Mouse (Mus musculus) left cerebral cortex, adult 2 months (tissue): Measurements from ENCODE around the gene Otor. TPM values are rescaled to one million over a fixed set of nuclear protein-coding genes. Genes with fewer than 3 reads are reported as not detected.

Source experiments
- DNase-seq, 2 experiments: peaks; one replicate each; pipeline ENCODE4 v3.0.0; 2021 to 2022; ENCODE audit warnings: low spot score in 2 of 2, mixed read lengths in 1 of 2; ENCODE audit errors: extremely low spot score in 1 of 2
- H3K27ac ChIP-seq: fragments of 200-600 bp; 2 replicates; pipeline ENCODE4 v1.8.1; 2022
- H3K4me3 ChIP-seq: fragments of 200-600 bp; 2 replicates; pipeline ENCODE4 v1.8.1; 2022
- CTCF ChIP-seq: fragments of 200-600 bp; IDR thresholded peaks from 2 replicates; pipeline ENCODE4 v1.8.1; 2022; ENCODE audit warnings: antibody characterized with exemption, mild to moderate bottlenecking, moderate library complexity
- intact Hi-C: fragments of 180-260 bp; cut with DNase I; formaldehyde crosslinking; loops from one replicate; pipeline ENCODE4 v1.15.1; 2025
- long read RNA-seq, 2 experiments: library from polyadenylated mRNA; stranded (forward); transcript quantifications; one replicate each; pipeline ENCODE4 v2.0.0; 2021; ENCODE audit warnings: borderline mapping rate in 2 of 2
- total RNA-seq, 2 experiments: library from RNA; stranded (reverse); gene quantifications; 2 replicates each; pipeline ENCODE4 v1.2.3; 2021

The Otor gene
- not detected for total RNA-seq
- long read RNA-seq, experiment 1, result 0 reads
- long read RNA-seq, experiment 2, result 0 reads

GRCm38 (mm10) chr2:143078198-143078851 is at the start of gene Otor:
Otor (plus strand) TSS chr2:143078473.
- Histone ChIP-seq H3K4me3 (no peak within 1 kb of the TSS), H3K27ac (no peak within 1 kb of the TSS)
- no peak for DNase-seq
- TF ChIP-seq CTCF, result no peak
- intact Hi-C loops, result no loop called here

DNA sequence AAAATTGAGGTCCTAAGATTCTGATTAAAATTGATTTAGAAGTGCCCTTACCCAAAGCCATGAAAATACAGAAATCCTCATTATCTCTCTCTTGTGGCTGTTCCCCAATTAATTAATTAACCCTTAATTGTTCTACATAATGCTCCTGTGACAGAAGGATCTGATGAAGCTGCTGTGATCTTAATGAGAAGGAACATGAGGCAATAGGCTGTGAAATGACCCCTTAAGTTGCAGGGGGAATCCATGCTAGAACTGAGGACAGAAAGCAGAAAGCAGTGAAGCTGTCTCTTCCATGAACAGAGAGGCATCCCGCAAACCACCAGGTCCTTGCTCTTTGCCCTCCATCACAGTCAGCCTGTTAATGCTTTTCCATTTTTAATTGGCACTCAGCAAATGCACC is 47.0 kb upstream of the Otor start:
- no peak for DNase-seq
- no peak overlapping the region for H3K4me3 ChIP-seq

GRCm38 (mm10) chr2:143032378-143033255 is 45.7 kb upstream of the Otor start:
- H3K27ac ChIP-seq, result peak overlapping the region; percentile 82
- intact Hi-C loops, result no loop called here
- H3K4me3 ChIP-seq, result no peak overlapping the region
- no peak for TF ChIP-seq CTCF
- peak in 1 of 2 experiments; percentile 15 for DNase-seq

More for the DNA sequence above, 47.0 kb upstream of the Otor start:
- TF ChIP-seq CTCF, result no peak
- no peak overlapping the region for H3K27ac ChIP-seq
- intact Hi-C loops, result no loop called here

DNA sequence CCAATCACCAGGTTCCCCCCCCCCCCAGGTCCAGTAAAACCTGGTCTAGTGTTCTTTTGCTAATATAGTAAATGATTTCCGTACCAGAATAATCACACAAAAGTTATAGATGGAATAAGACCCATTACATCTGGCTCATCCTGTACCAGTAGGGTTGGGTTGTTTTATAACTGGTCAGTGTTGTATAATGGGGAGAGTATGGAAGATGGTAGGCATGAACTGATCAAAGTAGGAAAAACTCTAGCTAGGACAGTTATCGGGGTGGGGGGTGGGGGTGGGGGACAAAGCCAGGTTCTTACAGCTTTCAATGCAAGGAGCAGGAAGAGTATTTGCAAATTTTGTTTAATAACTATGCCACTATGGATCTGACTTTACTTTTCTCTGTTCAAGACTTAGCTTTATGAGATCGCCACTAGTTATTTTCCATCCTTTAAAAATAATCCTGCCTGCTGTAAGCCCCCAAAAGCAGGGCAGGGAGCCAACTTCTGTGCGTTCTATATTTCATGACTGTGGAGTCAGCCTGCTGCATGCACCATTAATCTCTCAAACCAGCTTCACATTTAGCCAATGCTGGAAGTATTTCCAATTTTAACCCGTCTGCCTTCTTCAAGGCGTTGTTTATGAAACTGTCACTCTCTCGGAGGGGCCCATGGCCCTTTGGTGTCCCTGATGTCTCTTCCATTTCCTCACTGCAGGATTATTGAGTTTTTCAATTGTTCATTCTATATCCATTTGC is 43.8 kb upstream of the Otor start:
- peak in 1 of 2 experiments; percentile 13 for DNase-seq
- peak overlapping the region; percentile 24; the same call in 1 of the 2 replicates for H3K4me3 ChIP-seq
- intact Hi-C loops, result loop anchor here (1.0 kb wide), 1 partner anchor 22 kb away; no protein-coding TSS in a partner anchor

GRCm38 (mm10) chr2:143035086-143035593 is 43.1 kb upstream of the Otor start:
- Histone ChIP-seq H3K27ac (peak overlapping the region; percentile 85), H3K4me3 (peak overlapping the region; percentile 24; the same call in 1 of the 2 replicates)
- no peak for TF ChIP-seq CTCF
- intact Hi-C loops, result loop anchor here (1.0 kb wide), 1 partner anchor 21 kb away; no protein-coding TSS in a partner anchor
- peak; percentile 18 to 21 for DNase-seq

More for the DNA sequence above, 43.8 kb upstream of the Otor start:
- TF ChIP-seq CTCF, result no peak
- peak overlapping the region; percentile 85 for H3K27ac ChIP-seq

GRCm38 (mm10) chr2:143041596-143041995 is 36.7 kb upstream of the Otor start:
- no peak for DNase-seq
- no peak overlapping the region for H3K27ac ChIP-seq
- no peak for TF ChIP-seq CTCF
- no peak overlapping the region for H3K4me3 ChIP-seq
- intact Hi-C loops, result no loop called here

- DNase-seq, result no peak
- no peak for TF ChIP-seq CTCF
- H3K4me3 ChIP-seq, result no peak overlapping the region
- intact Hi-C loops, result no loop called here
- H3K27ac ChIP-seq, result peak overlapping the region; percentile 6; the same call in 1 of the 2 replicates
These were observed 23.0 kb upstream of the Otor start for GRCm38 (mm10) chr2:143055251-143055650.

DNA sequence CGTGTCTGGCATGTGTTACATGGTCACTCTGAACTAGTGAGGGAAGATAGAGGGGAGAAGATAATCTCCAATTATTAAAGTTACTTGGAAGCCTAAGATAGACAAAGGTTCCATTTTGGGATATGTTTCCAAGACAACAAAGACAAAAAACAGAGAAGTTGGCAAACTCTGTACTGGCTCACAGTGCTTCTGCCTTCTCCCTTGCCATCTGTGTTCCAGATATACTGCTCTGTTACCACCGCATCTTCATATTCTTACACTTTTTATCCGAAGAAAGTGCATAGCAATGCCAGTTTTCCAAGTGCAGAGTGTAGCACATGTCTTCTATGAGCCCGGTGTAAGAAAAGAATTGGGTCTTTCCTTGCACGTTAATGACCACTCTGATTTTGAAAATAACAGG is 21.5 kb upstream of the Otor start:
- no peak for TF ChIP-seq CTCF
- no peak for DNase-seq
- peak overlapping the region; percentile 77 for H3K27ac ChIP-seq
- intact Hi-C loops, result loop anchor here (1.0 kb wide), 1 partner anchor 21 kb away; no protein-coding TSS in a partner anchor
- no peak overlapping the region for H3K4me3 ChIP-seq

GRCm38 (mm10) chr2:143062432-143062811 is 15.9 kb upstream of the Otor start:
- intact Hi-C loops, result loop anchor here (5.0 kb wide), 1 partner anchor 160 kb away; the partner anchor contains the start of gene Kif16b
- H3K27ac ChIP-seq, result peak overlapping the region; percentile 61
- TF ChIP-seq CTCF, result no peak
- peak overlapping the region; percentile 99 for H3K4me3 ChIP-seq
- DNase-seq, result no peak

DNA sequence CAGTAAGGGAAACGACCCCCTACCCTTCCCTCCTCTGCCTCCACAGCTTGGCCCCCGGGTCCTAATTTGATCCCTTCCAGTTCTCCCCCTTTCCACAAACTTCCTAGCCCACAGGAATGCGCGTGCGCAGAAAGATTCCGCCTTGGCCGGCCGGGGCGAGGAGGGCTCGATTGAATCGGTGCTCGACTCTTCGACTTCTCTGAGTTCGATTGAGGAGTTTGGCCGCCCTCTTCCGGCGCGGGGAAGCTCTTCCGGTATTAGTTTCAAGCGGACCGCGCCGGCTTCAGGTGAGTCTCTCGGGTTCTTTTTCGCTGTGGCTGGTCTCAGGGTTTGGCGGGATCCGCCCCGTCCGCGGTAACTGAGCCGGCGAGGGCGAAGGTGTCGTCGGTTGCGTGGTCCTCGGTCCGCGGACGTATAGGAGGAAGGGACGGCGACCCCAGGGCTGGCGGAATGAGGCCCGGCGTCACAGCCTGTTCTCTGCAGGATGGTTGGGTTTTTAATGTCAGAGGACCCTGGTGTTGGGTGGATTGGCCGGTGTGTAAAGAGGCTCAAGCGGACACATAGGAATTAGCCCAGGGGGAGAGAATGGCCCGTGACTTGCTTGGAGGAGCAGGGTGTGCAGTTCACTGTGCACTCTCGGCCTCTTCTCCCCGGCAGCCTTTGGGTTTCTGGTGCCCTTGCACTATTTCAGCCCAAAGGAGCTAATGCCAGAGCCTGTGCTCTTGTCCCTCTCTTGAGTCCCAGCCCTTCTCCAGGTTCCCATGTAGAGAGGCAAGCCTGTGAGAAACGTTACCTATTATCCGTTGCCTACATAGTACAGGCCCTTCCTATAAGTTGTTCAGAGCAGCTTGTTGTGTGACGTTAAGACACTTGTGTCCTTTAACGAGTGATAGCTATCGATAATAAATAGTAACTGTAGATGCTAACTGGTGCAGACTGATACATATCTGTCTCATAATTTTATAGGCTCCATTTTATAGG is 15.2 kb upstream of the Otor start, which contains the start of gene Snrpb2:
Gene Snrpb2 (plus strand): TSS at position 228 of the 981 bp plus-strand sequence.
- intact Hi-C loops, result loop anchor here (5.0 kb wide), 1 partner anchor 161 kb away; the partner anchor contains the start of gene Kif16b
- peak; percentile 20 for TF ChIP-seq CTCF
- DNase-seq, result peak; percentile 87 to 91
- H3K4me3 ChIP-seq, result peak within 1 kb of the TSS; percentile 99
- peak within 1 kb of the TSS; percentile 77 for H3K27ac ChIP-seq
